Mouse (Mus musculus) adrenal gland, adult 2 months (tissue): ENCODE measurements around the gene Acox2. TPM values are rescaled to one million over a fixed set of nuclear protein-coding genes. Genes with fewer than 3 reads are reported as not detected.

Source experiments
- DNase-seq: peaks from one replicate; pipeline ENCODE4 v3.0.0; 2021
- polyA plus RNA-seq: library from polyadenylated mRNA; depleted of rRNA; stranded (reverse); fragments of >200 nt; gene quantifications from 2 replicates; pipeline ENCODE4 v1.2.3, GENCODE M21; 2012; rRNA removed
- total RNA-seq, 2 experiments: library from RNA; stranded (reverse); gene quantifications; 2 replicates each; pipeline ENCODE4 v1.2.3; 2021

The Acox2 gene
- total and polyA plus RNA-seq, 3 experiments = 0.46 to 0.78 TPM; not detected in 1

GRCm38 (mm10) chr14:8213803-8214224 lies 45.3 kb downstream of the Acox2 start, which contains the start of gene Kctd6:
Kctd6 (plus strand) TSS chr14:8214140.
- DNase-seq = peak; percentile 100

GRCm38 (mm10) chr14:8212996-8213395 lies 46.2 kb downstream of the Acox2 start:
- DNase-seq = no peak

GRCm38 (mm10) chr14:8209896-8210295 lies 49.3 kb downstream of the Acox2 start:
- no peak for DNase-seq

DNA sequence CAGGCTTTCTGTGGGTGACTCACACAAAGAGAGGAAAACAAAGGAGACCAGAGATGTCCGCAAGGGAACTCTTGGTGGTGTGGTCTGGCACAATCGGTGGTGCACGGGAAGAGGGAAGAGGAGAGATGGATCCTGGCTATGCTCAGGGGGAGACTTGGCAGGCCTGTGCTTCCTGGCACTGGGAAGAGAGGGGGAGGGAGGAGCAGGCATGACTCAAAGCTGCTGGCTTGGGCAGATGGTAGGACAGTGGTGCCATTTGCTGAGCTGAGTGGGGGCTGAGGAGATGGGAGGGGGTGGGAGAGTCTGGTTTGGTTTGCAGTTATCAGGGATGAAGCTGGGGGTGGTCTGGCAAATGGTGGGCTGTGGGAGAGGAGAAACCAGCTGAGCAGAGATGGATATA lies 50.3 kb downstream of the Acox2 start:
- peak; percentile 44 for DNase-seq

GRCm38 (mm10) chr14:8207543-8207942 lies 51.6 kb downstream of the Acox2 start:
- DNase-seq = no peak

GRCm38 (mm10) chr14:8207105-8207504 lies 52.0 kb downstream of the Acox2 start:
- DNase-seq = no peak

GRCm38 (mm10) chr14:8206179-8206910 lies 52.8 kb downstream of the Acox2 start:
- no peak for DNase-seq

- DNase-seq = no peak
Measured at GRCm38 (mm10) chr14:8201715-8202114, 57.4 kb downstream of the Acox2 start.

- DNase-seq = no peak
Measured at GRCm38 (mm10) chr14:8200769-8201168, 58.4 kb downstream of the Acox2 start.

- no peak for DNase-seq
Measured at GRCm38 (mm10) chr14:8192727-8193126, 66.4 kb downstream of the Acox2 start.

DNA sequence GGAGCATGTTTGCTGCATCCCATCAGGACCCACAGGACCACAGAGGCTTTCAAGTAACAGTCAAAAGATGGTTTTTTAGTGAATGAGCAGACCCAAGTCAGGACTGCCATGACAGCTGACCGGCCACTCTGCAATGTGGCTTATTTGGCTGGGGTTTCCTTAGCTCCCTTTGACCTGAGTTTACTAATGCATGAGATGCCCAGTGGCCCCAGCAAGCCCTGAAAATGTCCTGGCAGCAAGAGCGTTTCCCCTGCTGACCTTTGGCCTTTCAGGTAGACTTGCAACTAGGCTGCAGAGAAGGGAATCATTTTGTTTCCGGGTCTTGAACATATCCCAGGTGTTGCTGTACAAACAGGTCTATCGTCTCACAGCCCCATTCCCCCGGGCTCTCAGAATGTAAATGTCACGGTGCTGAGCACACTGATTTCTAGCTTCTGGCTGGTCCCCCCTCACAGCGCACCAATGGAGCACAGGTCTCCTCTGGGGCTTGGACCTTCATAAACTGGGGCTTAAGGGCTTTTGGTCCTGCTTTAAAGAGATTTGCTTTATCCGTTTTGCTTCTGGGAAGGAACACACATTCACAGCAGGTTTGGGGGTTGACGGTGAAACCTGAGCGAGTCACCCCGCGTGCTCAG lies 67.7 kb downstream of the Acox2 start:
- DNase-seq = no peak

DNA sequence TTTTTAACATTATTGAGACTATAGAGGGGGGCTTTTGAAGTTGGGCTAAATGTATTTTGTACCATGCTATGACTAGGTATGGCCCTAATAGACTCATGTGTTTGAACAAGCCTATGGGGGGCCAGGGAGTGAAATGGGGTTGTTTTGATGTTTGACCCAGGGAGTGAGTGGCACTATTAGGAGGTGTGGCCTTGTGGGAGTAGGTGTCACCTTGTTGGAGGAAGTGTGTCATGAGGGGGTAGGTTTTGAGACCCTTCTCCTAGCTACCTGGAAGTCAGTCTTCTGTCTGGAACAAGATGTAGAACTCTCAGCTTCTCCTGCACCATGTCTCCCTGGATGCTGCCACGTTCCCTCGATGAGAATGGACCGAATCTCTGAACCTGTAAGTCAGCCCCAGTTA lies 68.6 kb downstream of the Acox2 start:
- DNase-seq = no peak

DNA sequence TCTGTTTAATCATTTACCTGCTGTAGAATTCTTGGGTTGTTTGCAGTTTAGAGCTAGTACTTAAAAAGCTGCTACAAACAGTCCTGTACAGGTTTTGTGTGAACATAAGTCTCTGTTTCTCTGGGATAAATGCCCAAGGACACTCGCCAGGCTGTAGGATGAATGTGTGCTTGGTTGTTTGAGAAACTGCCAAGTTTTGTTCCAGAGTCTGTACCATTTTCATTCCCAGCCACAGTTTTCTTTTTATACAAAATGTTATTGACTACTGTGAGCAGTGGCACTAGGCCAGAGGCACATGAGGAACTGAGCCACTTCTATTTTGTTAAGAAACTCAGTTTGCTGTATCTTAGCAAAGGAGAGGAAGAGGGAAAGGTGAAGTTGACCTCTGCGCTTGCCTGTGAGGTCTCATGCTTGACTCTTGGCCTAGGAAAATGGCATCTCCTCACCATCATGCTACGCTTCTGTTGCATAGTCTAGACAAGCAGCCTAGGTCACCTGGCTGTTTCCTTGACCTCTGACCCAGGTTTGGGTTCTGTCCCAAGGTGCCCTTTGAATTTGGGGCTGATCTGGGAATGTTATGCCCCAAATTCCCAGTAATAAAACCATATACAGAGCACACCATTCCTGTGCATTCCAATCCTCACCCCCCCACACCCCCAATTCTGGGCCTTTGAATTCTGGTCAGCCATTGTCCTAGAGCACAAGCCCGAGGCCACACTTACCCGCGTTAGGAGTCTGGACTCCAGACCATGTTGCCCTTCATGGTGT lies 72.7 kb downstream of the Acox2 start:
- peak; percentile 60 for DNase-seq

GRCm38 (mm10) chr14:8183330-8183729 lies 75.8 kb downstream of the Acox2 start:
- DNase-seq = no peak

- no peak for DNase-seq
Measured at GRCm38 (mm10) chr14:8180371-8181035, 78.7 kb downstream of the Acox2 start.

DNA sequence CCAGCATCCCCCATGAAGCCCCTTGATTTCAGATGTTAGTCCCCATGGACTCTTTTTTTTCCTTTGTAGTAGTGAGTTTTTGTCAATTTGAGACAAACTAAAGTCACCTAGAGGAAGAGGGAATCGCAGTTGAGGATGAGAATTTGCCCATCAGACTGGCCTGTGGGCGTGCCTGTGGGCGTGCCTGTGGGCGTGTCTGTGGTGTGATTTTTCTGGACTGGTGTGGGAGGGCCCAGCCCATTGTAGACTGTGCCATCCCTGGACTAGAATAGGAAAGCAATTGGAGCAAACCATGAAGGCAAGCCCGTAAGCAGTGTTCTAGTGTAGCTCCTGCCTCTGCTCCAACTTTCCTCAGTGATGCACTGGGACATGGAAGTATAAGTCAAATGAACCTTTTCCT lies 82.9 kb downstream of the Acox2 start:
- DNase-seq = peak; percentile 49

Other genes with a start within 250 kb of the Acox2 start
- 10 to 100 TPM; 38.8 to 39.0 TPM for gene Rpp14, start 179.0 kb downstream of the Acox2 start, total RNA-seq
- 4.3 and 6.4 TPM in 2 replicates for gene Rpp14, start 179.0 kb downstream of the Acox2 start, polyA plus RNA-seq
- 10 to 100 TPM; 57.1 to 96.0 TPM for gene Pxk, start 161.1 kb downstream of the Acox2 start, total RNA-seq
- gene Pxk, start 161.1 kb downstream of the Acox2 start, polyA plus RNA-seq = 29.4 and 34.6 TPM in 2 replicates
- gene Pdhb, start 86.3 kb downstream of the Acox2 start, total RNA-seq = 100 to 1,000 TPM; 325 to 340 TPM
- 44.5 and 51.2 TPM in 2 replicates for gene Pdhb, start 86.3 kb downstream of the Acox2 start, polyA plus RNA-seq
- gene Kctd6, start 45.2 kb downstream of the Acox2 start, total RNA-seq = 10 to 100 TPM; 14.3 to 16.3 TPM
- 3.6 and 4.0 TPM in 2 replicates for gene Kctd6, start 45.2 kb downstream of the Acox2 start, polyA plus RNA-seq
- gene Fam107a, start 58.7 kb upstream of the Acox2 start, total RNA-seq = 1 to 10 TPM; 4.3 to 5.2 TPM
- gene Fam107a, start 58.7 kb upstream of the Acox2 start, polyA plus RNA-seq = 1.1 and 1.2 TPM in 2 replicates
- not detected for gene Oit1, start 119.4 kb upstream of the Acox2 start, total RNA-seq
- gene Oit1, start 119.4 kb upstream of the Acox2 start, polyA plus RNA-seq = 0.08 TPM in 1 of 2 replicates, not detected in the other